Mouse (Mus musculus): ENCODE results near the gene Zfp740. TPM values are rescaled to one million over a fixed set of nuclear protein-coding genes. Genes with fewer than 3 reads are reported as not detected.

Zfp740 gene
- polyA plus RNA-seq, 1 experiment from 2014 or later, result 17.1 TPM

DNA sequence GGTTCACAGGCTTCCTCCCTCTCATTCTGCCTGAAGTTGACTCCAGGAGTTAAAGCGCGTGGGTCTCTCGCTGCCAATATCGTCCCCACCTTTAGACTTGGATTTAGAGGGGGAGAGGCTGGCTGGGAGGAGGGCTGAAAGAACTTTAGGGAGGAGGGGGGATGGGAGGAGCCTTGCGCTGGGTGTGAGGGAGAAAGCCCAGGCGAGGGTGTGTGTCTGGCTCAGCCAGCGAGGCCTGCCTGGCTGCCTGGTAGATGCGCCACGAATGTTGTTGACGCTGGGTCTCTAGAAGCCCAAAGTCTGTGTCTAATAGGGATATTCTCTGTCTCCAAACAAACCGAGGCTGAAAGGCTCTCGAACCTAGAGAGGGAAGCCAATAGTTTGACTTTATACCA lies 55.0 kb downstream of the Zfp740 start:
- no peak for ATAC-seq (ENCODE audit: low read depth)
- H3K4me3 ChIP-seq (ENCODE audit: low read depth, low read length), result no peak overlapping the region
- 17% methylated on average over 12 of the region's 12 CpGs for whole genome bisulfite sequencing (ENCODE audit: insufficient replicate concordance)
- peaks cover 64% of the 10 kb centered on the region for H3K27me3 ChIP-seq (ENCODE audit: control insufficient read depth, insufficient read depth, low read depth, low read length)
- no peaks in the 10 kb centered on the region for H3K36me3 ChIP-seq (ENCODE audit: control insufficient read depth, insufficient read depth)
- no peak overlapping the region for H3K4me2 ChIP-seq (ENCODE audit: low read depth, low read length)
- peaks cover 8% of the 10 kb centered on the region for H3K4me1 ChIP-seq (ENCODE audit: control insufficient read depth, low read depth, low read length)
- H3K9me3 ChIP-seq (replicated peaks; ENCODE audit: control insufficient read depth, low read length), result no peaks in the 10 kb centered on the region
- H3K27ac ChIP-seq (ENCODE audit: low read length), result no peak overlapping the region
- H3K9ac ChIP-seq (ENCODE audit: low read depth, low read length), result no peak overlapping the region

DNA sequence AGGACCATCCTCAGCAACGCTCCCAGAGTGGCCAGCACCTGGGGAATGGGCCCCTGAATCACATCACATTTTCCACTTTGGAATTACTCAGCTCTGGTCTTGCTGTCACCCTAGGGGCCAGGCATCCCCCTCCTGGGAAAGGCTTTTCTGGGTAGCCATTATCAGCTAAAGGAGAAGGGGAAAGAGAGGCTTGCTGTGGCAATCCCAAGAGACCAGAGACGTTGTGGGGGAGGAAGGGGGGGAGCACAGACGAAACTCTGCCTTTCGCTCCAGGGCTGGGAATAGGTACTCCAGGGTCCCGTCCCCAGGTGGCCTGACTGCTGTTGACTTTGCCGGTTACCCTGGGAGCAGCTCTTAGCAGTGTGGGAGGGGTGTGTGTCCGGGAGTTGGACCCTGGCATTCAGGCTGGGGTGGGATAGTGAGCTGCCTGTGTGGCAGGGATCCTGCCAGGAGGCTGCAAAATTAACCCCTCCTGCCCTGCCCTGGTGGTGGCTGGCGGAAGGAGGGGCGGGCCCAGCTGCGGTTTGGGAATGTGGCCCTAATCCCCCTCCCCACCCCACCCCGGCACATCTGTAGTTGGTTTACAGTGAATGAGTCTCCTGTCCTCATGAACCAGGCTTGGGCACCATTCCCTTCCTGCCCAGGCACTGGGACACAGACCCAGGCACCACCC lies 55.7 kb downstream of the Zfp740 start:
- Histone ChIP-seq H3K27ac (ENCODE audit: low read length) (no peak overlapping the region), H3K4me1 (ENCODE audit: control insufficient read depth, low read depth, low read length) (peaks cover 8% of the 10 kb centered on the region), H3K4me2 (ENCODE audit: low read depth, low read length) (no peak overlapping the region), H3K9ac (ENCODE audit: low read depth, low read length) (no peak overlapping the region), H3K4me3 (ENCODE audit: low read depth, low read length) (no peak overlapping the region), H3K27me3 (ENCODE audit: control insufficient read depth, insufficient read depth, low read depth, low read length) (peaks cover 60% of the 10 kb centered on the region), H3K36me3 (ENCODE audit: control insufficient read depth, insufficient read depth) (no peaks in the 10 kb centered on the region), H3K9me3 (replicated peaks; ENCODE audit: control insufficient read depth, low read length) (no peaks in the 10 kb centered on the region)
- WGBS (ENCODE audit: insufficient replicate concordance), result 25% methylated on average over 11 of the region's 11 CpGs
- ATAC-seq (ENCODE audit: low read depth), result no peak

DNA sequence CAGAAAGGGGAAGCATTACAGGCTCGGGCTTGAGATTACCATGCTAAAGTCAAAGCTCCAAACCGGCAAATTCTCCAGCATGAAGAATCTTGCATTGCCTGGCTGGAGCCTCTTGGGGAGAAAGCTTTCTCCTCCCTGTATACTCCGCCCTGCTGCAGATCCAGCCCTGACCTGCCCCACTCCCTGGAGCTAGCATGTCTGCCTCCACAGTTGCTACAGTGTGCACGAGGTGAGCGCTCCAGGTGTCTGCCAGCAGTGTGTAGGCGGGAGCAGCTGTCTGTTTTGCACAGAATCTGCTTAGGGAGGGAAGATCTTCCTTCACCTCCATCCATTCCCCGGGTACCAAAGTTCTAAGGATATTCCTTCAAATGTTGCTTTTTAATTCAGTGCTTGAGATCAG lies 59.5 kb downstream of the Zfp740 start:
- 46% methylated on average over 7 of the region's 7 CpGs for WGBS (ENCODE audit: insufficient replicate concordance)
- Histone ChIP-seq H3K4me2 (ENCODE audit: low read depth, low read length) (no peak overlapping the region), H3K9me3 (replicated peaks; ENCODE audit: control insufficient read depth, low read length) (no peaks in the 10 kb centered on the region), H3K4me3 (ENCODE audit: low read depth, low read length) (no peak overlapping the region), H3K27me3 (ENCODE audit: control insufficient read depth, insufficient read depth, low read depth, low read length) (peaks cover 25% of the 10 kb centered on the region), H3K36me3 (ENCODE audit: control insufficient read depth, insufficient read depth) (no peaks in the 10 kb centered on the region), H3K27ac (ENCODE audit: low read length) (no peak overlapping the region), H3K9ac (ENCODE audit: low read depth, low read length) (no peak overlapping the region), H3K4me1 (ENCODE audit: control insufficient read depth, low read depth, low read length) (peaks cover 2% of the 10 kb centered on the region)
- no peak for ATAC-seq (ENCODE audit: low read depth)

DNA sequence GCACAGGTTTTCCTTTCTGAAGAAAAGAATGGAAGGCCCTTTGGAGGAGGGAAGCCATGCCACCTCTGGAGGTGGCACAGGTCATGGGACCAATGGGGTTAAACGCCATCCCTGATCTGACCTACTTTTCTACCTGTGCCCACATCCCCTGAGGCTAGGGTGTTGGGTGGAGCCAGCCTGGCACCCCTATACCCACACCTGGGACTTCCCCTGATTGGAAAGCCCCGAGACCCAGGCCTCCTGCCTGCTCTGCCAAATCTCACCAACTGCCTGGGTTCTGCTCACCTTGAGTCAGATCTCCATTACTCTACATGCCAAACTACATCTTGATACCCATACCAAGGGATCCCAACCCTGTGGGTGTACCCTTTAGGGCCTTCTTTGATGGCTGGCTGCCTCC lies 60.0 kb downstream of the Zfp740 start:
- no peaks in the 10 kb centered on the region for H3K36me3 ChIP-seq (ENCODE audit: control insufficient read depth, insufficient read depth)
- no peaks in the 10 kb centered on the region for H3K9me3 ChIP-seq (replicated peaks; ENCODE audit: control insufficient read depth, low read length)
- peaks cover 20% of the 10 kb centered on the region for H3K27me3 ChIP-seq (ENCODE audit: control insufficient read depth, insufficient read depth, low read depth, low read length)
- ATAC-seq (ENCODE audit: low read depth), result no peak
- H3K4me2 ChIP-seq (ENCODE audit: low read depth, low read length), result no peak overlapping the region
- no peak overlapping the region for H3K4me3 ChIP-seq (ENCODE audit: low read depth, low read length)
- no peaks in the 10 kb centered on the region for H3K4me1 ChIP-seq (ENCODE audit: control insufficient read depth, low read depth, low read length)
- no peak overlapping the region for H3K27ac ChIP-seq (ENCODE audit: low read length)
- no peak overlapping the region for H3K9ac ChIP-seq (ENCODE audit: low read depth, low read length)
- WGBS (ENCODE audit: insufficient replicate concordance), result 38% methylated on average over 2 of the region's 2 CpGs

Other genes starting within 250 kb of the Zfp740 start
- gene Krt78, start 249.0 kb upstream of the Zfp740 start, polyA plus RNA-seq (2015; fragmentation: Nextera tagmentation; extraction: Ambion mirVana), result not detected in 2 replicates
- gene Krt8, start 198.8 kb upstream of the Zfp740 start, polyA plus RNA-seq (2015; fragmentation: Nextera tagmentation; extraction: Ambion mirVana), result 120 and 130 TPM in 2 replicates
- 118 and 119 TPM in 2 replicates for gene Krt18, start 175.1 kb upstream of the Zfp740 start, polyA plus RNA-seq (2015; fragmentation: Nextera tagmentation; extraction: Ambion mirVana)
- 42.7 and 43.6 TPM in 2 replicates for gene Eif4b, start 129.5 kb upstream of the Zfp740 start, polyA plus RNA-seq (2015; fragmentation: Nextera tagmentation; extraction: Ambion mirVana)
- 6.2 and 6.8 TPM in 2 replicates for gene Tns2, start 102.8 kb upstream of the Zfp740 start, polyA plus RNA-seq (2015; fragmentation: Nextera tagmentation; extraction: Ambion mirVana)
- 13.0 and 14.3 TPM in 2 replicates for gene Spryd3, start 67.0 kb upstream of the Zfp740 start, polyA plus RNA-seq (2015; fragmentation: Nextera tagmentation; extraction: Ambion mirVana)
- 1.5 and 2.4 TPM in 2 replicates for gene Igfbp6, start 58.9 kb upstream of the Zfp740 start, polyA plus RNA-seq (2015; fragmentation: Nextera tagmentation; extraction: Ambion mirVana)
- gene Soat2, start 52.7 kb upstream of the Zfp740 start, polyA plus RNA-seq (2015; fragmentation: Nextera tagmentation; extraction: Ambion mirVana), result 33.6 and 34.4 TPM in 2 replicates
- gene Csad, start 1.5 kb downstream of the Zfp740 start, polyA plus RNA-seq (2015; fragmentation: Nextera tagmentation; extraction: Ambion mirVana), result 53.0 and 60.2 TPM in 2 replicates
- 5.5 and 5.6 TPM in 2 replicates for gene Itgb7, start 28.7 kb downstream of the Zfp740 start, polyA plus RNA-seq (2015; fragmentation: Nextera tagmentation; extraction: Ambion mirVana)
- gene Rarg, start 54.3 kb downstream of the Zfp740 start, polyA plus RNA-seq (2015; fragmentation: Nextera tagmentation; extraction: Ambion mirVana), result 2.4 and 2.5 TPM in 2 replicates
- gene Gm9918, start 67.3 kb downstream of the Zfp740 start, polyA plus RNA-seq (2015; fragmentation: Nextera tagmentation; extraction: Ambion mirVana), result not detected in 2 replicates
- 20.0 and 21.3 TPM in 2 replicates for gene Mfsd5, start 76.2 kb downstream of the Zfp740 start, polyA plus RNA-seq (2015; fragmentation: Nextera tagmentation; extraction: Ambion mirVana)
- 21.2 and 24.8 TPM in 2 replicates for gene Espl1, start 93.0 kb downstream of the Zfp740 start, polyA plus RNA-seq (2015; fragmentation: Nextera tagmentation; extraction: Ambion mirVana)
- gene Pfdn5, start 122.9 kb downstream of the Zfp740 start, polyA plus RNA-seq (2015; fragmentation: Nextera tagmentation; extraction: Ambion mirVana), result 107 and 108 TPM in 2 replicates
- gene Myg1, start 128.5 kb downstream of the Zfp740 start, polyA plus RNA-seq (2015; fragmentation: Nextera tagmentation; extraction: Ambion mirVana), result 34.0 and 39.3 TPM in 2 replicates
- gene Aaas, start 147.5 kb downstream of the Zfp740 start, polyA plus RNA-seq (2015; fragmentation: Nextera tagmentation; extraction: Ambion mirVana), result 39.3 and 42.4 TPM in 2 replicates
- 0.02 TPM in 1 of 2 replicates, not detected in the other for gene Sp7, start 163.9 kb downstream of the Zfp740 start, polyA plus RNA-seq (2015; fragmentation: Nextera tagmentation; extraction: Ambion mirVana)
- gene Sp1, start 202.9 kb downstream of the Zfp740 start, polyA plus RNA-seq (2015; fragmentation: Nextera tagmentation; extraction: Ambion mirVana), result 3.7 TPM in 2 replicates
- gene Amhr2, start 242.1 kb downstream of the Zfp740 start, polyA plus RNA-seq (2015; fragmentation: Nextera tagmentation; extraction: Ambion mirVana), result 0.04 and 0.07 TPM in 2 replicates